Mouse (Mus musculus) heart, adult 2 months (tissue): ENCODE results near the gene Abr.

Experiments used
- CTCF ChIP-seq: fragments of 200-600 bp; IDR thresholded peaks from 2 replicates; pipeline ENCODE4 v1.8.1; 2022; ENCODE audit warnings: antibody characterized with exemption, mild to moderate bottlenecking, moderate library complexity
- EP300 ChIP-seq: fragments of 200-500 bp; IDR thresholded peaks from 2 replicates; pipeline ENCODE4 v1.6.1; 2011; ENCODE audit warnings: low read depth, low read length, control low read depth; ENCODE audit not compliant: insufficient read depth
- POLR2A ChIP-seq: fragments of 200-500 bp; IDR thresholded peaks from 2 replicates; pipeline ENCODE4 v1.6.1; 2011; ENCODE audit warnings: mild to moderate bottlenecking, low read depth, low read length, control low read depth; ENCODE audit not compliant: insufficient read depth

- TF ChIP-seq CTCF: no peak
- TF ChIP-seq POLR2A: no peak
- no peak for TF ChIP-seq EP300
Measured at GRCm38 (mm10) chr11:76478676-76479655, 143.1 kb downstream of the Abr start.
